Mouse (Mus musculus) midbrain, embryonic 11.5 days (tissue): ENCODE measurements around the gene Calm5. TPM values are rescaled to one million over a fixed set of nuclear protein-coding genes. Genes with fewer than 3 reads are reported as not detected.
A peak's percentile ranks its signal among the peaks of the same experiment; 100 is the strongest.

Experiments
- ATAC-seq: fragments of 200-750 bp; cut with Nextera tagmentation; 2 replicates; pipeline ENCODE4 v1.8.0; 2017; ENCODE audit warnings: moderate TSS enrichment, moderate library complexity; ENCODE audit not compliant: low FRiP score
- DNase-seq: peaks from one replicate; pipeline ENCODE4 v3.0.0; 2015; ENCODE audit warnings: low spot score; ENCODE audit errors: missing footprints
- H3K27ac ChIP-seq: fragments of 300-500 bp; sonication (generic); 2 replicates; pipeline ENCODE4 v1.5.1; 2014; ENCODE audit warnings: low read depth, low read length
- H3K27me3 ChIP-seq: fragments of 300-500 bp; sonication (generic); 2 replicates; pipeline ENCODE4 v1.6.1; 2014; ENCODE audit warnings: mild to moderate bottlenecking, low read length, moderate library complexity, mixed read lengths; ENCODE audit not compliant: control insufficient read depth, insufficient read depth
- H3K36me3 ChIP-seq: fragments of 300-500 bp; sonication (generic); 2 replicates; pipeline ENCODE4 v1.6.1; 2014; ENCODE audit warnings: mild to moderate bottlenecking, low read length, moderate library complexity, mixed read lengths; ENCODE audit not compliant: control insufficient read depth, insufficient read depth
- H3K4me1 ChIP-seq: fragments of 300-500 bp; sonication (generic); 2 replicates; pipeline ENCODE4 v1.6.1; 2014; ENCODE audit warnings: low read length; ENCODE audit not compliant: control insufficient read depth, insufficient read depth
- H3K4me2 ChIP-seq: fragments of 300-500 bp; sonication (generic); 2 replicates; pipeline ENCODE4 v1.6.1; 2014; ENCODE audit warnings: mild to moderate bottlenecking, moderate library complexity
- H3K4me3 ChIP-seq: fragments of 300-500 bp; sonication (generic); 2 replicates; pipeline ENCODE4 v1.5.1; 2014; ENCODE audit warnings: low read depth, low read length
- H3K9ac ChIP-seq: fragments of 300-500 bp; sonication (generic); 2 replicates; pipeline ENCODE4 v1.6.1; 2014; ENCODE audit warnings: low read length
- H3K9me3 ChIP-seq: fragments of 300-500 bp; sonication (generic); 2 replicates; pipeline ENCODE4 v1.6.1; 2016; ENCODE audit warnings: low read length; ENCODE audit not compliant: control insufficient read depth
- WGBS: fragments of 180-500 bp; shearing (Covaris S2); extraction: QIAGEN DNeasy Blood & Tissue Kit; methylation state at CpG from one replicate; pipeline ENCODE4 v1.1.7; 2014; 5-methylcytosine and 5-hydroxymethylcytosine counted together
- polyA plus RNA-seq: library from polyadenylated mRNA; unstranded; fragments of >200 nt; fragmentation: Nextera tagmentation; extraction: Ambion mirVana; gene quantifications from 2 replicates; pipeline ENCODE4 v1.2.1, GENCODE M21; 2014

Gene Calm5
- polyA plus RNA-seq, 1 experiment from 2014 or later: not detected

- no peaks in the 10 kb centered on the region for H3K4me1 ChIP-seq
- no peaks in the 10 kb centered on the region for H3K27me3 ChIP-seq
- peaks cover 4% of the 10 kb centered on the region for H3K36me3 ChIP-seq
- H3K9ac ChIP-seq: no peak overlapping the region
- no peak overlapping the region for H3K4me3 ChIP-seq
- no peak overlapping the region for H3K27ac ChIP-seq
- H3K9me3 ChIP-seq: no peaks in the 10 kb centered on the region
- ATAC-seq: no peak
- no peak for DNase-seq
- WGBS: 39% methylated on average over 4 of the region's 4 CpGs
- no peak overlapping the region for H3K4me2 ChIP-seq
Measured at GRCm38 (mm10) chr13:3877679-3878220, 23.8 kb downstream of the Calm5 start.

DNA sequence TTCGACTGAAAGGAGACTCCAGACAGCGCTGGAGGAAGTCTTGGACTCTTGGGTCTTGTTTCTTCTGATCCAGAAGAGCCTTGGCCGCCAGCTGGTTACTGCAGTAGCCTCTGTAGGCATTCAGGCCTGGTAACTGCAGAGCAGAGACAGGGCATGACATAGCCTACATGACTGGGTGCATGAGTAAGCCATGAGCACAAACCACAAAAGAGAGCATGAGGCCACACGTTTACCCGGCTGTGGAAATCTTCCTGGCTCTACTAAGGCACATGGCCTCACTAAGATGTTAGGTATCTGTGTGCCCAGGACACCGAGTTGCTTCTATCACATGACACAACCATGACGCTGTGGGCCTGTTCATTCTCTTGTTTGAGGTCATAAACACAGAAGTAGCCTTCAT lies 32.7 kb downstream of the Calm5 start:
- no peak for ATAC-seq
- Histone ChIP-seq H3K9ac (no peak overlapping the region), H3K27ac (no peak overlapping the region), H3K36me3 (peaks cover 14% of the 10 kb centered on the region), H3K4me3 (no peak overlapping the region), H3K9me3 (no peaks in the 10 kb centered on the region), H3K4me1 (no peaks in the 10 kb centered on the region; the same call in 1 of the 2 replicates), H3K27me3 (no peaks in the 10 kb centered on the region), H3K4me2 (no peak overlapping the region)
- 95% methylated on average over 7 of the region's 7 CpGs for WGBS
- no peak for DNase-seq

GRCm38 (mm10) chr13:3889111-3889510 lies 35.1 kb downstream of the Calm5 start:
- H3K27ac ChIP-seq: no peak overlapping the region
- H3K36me3 ChIP-seq: peaks cover 11% of the 10 kb centered on the region
- ATAC-seq (no peak), DNase-seq (peak; percentile 33)
- peaks cover 11% of the 10 kb centered on the region for H3K4me1 ChIP-seq
- no peak overlapping the region for H3K4me2 ChIP-seq
- H3K9ac ChIP-seq: no peak overlapping the region
- H3K9me3 ChIP-seq: no peaks in the 10 kb centered on the region
- whole genome bisulfite sequencing: 91% methylated on average over 3 of the region's 3 CpGs
- H3K4me3 ChIP-seq: no peak overlapping the region
- H3K27me3 ChIP-seq: no peaks in the 10 kb centered on the region

DNA sequence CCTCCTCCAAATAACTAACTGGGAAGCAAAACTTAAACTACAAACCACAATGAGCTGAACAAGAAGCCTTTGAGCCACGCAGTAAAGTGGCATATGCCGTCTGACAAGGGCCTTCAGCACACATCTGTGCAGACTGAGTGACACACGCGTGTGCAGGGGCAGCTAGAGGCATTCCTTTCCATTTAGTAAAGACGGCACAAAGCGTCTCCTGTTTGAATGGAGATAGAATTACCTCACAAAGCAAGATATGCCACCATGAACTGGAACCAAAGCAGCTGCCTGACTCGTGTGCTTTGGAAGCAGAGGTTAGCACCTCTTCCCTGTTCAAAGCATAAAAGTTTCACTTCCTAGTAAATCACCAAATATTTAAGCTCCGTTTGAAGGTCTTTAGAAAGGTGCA lies 36.1 kb downstream of the Calm5 start:
- Histone ChIP-seq H3K9ac (no peak overlapping the region), H3K27ac (no peak overlapping the region), H3K4me2 (no peak overlapping the region), H3K4me3 (no peak overlapping the region), H3K4me1 (peaks cover 11% of the 10 kb centered on the region), H3K27me3 (no peaks in the 10 kb centered on the region), H3K9me3 (no peaks in the 10 kb centered on the region), H3K36me3 (peaks cover 6% of the 10 kb centered on the region; the same call in 1 of the 2 replicates)
- no peak for ATAC-seq
- DNase-seq: peak; percentile 78
- WGBS: 80% methylated on average over 8 of the region's 8 CpGs

GRCm38 (mm10) chr13:3891479-3892087 lies 37.6 kb downstream of the Calm5 start:
- H3K4me1 ChIP-seq: peaks cover 11% of the 10 kb centered on the region
- H3K36me3 ChIP-seq: peaks cover 4% of the 10 kb centered on the region; the same call in 1 of the 2 replicates
- H3K4me2 ChIP-seq: no peak overlapping the region; the same call in 1 of the 2 replicates
- no peak overlapping the region for H3K9ac ChIP-seq
- H3K4me3 ChIP-seq: peak overlapping the region; percentile 2; the same call in 1 of the 2 replicates
- no peak overlapping the region for H3K27ac ChIP-seq
- ATAC-seq (no peak), DNase-seq (no peak)
- no peaks in the 10 kb centered on the region for H3K27me3 ChIP-seq
- H3K9me3 ChIP-seq: no peaks in the 10 kb centered on the region
- WGBS: 62% methylated on average over 8 of the region's 8 CpGs

GRCm38 (mm10) chr13:3892601-3893000 lies 38.6 kb downstream of the Calm5 start:
- no peak for DNase-seq
- no peaks in the 10 kb centered on the region for H3K36me3 ChIP-seq
- H3K4me3 ChIP-seq: peak overlapping the region; percentile 41
- H3K4me1 ChIP-seq: peaks cover 11% of the 10 kb centered on the region
- ATAC-seq: no peak
- H3K27me3 ChIP-seq: no peaks in the 10 kb centered on the region
- H3K9ac ChIP-seq: peak overlapping the region; percentile 40; the same call in 1 of the 2 replicates
- H3K9me3 ChIP-seq: no peaks in the 10 kb centered on the region
- H3K4me2 ChIP-seq: peak overlapping the region; percentile 55
- no peak overlapping the region for H3K27ac ChIP-seq
- 21% methylated on average over 7 of the region's 7 CpGs for WGBS

- no peak overlapping the region for H3K27ac ChIP-seq
- peak; percentile 98 for DNase-seq
- under 1% methylated on average over 35 of the region's 35 CpGs for WGBS
- no peaks in the 10 kb centered on the region for H3K36me3 ChIP-seq
- peaks cover 11% of the 10 kb centered on the region for H3K4me1 ChIP-seq
- ATAC-seq: peak; percentile 99
- no peaks in the 10 kb centered on the region for H3K27me3 ChIP-seq
- no peaks in the 10 kb centered on the region for H3K9me3 ChIP-seq
- H3K9ac ChIP-seq: peak overlapping the region; percentile 74
- peak overlapping the region; percentile 41 for H3K4me3 ChIP-seq
- H3K4me2 ChIP-seq: peak overlapping the region; percentile 55
Measured at GRCm38 (mm10) chr13:3893126-3893734, 39.3 kb downstream of the Calm5 start.

DNA sequence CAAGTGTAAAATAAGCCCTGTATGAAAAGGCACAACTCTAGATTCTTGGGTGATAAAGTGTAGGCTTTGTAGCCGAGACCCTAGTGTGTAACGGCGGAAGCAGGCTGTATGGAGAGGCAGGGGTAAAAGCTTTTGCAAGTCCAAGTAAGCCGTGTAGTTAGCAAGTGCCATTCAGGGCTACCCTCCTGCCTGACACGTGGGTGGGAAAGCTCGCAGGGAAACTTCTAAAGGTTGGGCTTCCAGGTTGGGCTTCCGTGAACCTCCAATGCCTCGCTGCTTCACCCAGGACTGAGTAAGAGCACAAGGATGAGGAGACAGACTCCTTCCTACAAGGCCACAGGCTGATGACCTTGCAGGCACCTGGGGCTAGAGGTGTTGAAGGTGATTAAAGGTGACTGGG lies 40.6 kb downstream of the Calm5 start:
- Histone ChIP-seq H3K4me1 (peaks cover 11% of the 10 kb centered on the region), H3K27me3 (no peaks in the 10 kb centered on the region), H3K9ac (no peak overlapping the region), H3K4me2 (no peak overlapping the region), H3K36me3 (no peaks in the 10 kb centered on the region), H3K9me3 (no peaks in the 10 kb centered on the region), H3K27ac (no peak overlapping the region), H3K4me3 (no peak overlapping the region)
- DNase-seq: peak; percentile 51
- no peak for ATAC-seq
- WGBS: 82% methylated on average over 8 of the region's 8 CpGs

DNA sequence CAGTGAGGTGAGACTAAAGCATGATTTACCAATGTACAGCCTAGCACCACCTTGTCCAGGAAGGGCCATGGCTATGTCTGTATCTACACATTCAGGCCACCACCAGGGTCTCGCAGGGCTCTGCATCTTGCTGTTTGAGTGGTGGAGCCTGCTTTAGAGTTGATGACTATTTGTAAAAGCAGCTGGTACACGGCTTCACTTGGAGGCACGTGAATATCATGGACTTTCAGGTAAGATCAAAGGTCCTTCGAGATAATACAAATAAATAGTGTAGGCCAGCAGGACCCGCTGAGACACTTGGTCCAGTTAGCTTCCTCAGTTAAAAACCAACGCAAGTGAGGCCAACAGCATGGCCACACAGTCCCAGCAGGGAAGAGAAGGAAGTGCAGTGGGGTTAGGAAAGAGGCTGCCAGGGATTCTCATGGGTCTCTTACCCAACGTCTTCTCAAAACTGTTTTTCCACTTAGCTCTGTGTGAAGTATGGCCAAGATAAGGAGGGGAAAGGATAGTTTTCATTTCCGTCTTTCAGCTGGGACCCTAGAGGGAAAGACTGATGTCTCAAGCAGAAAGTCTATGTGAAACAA lies 41.5 kb downstream of the Calm5 start:
- Histone ChIP-seq H3K9me3 (no peaks in the 10 kb centered on the region), H3K36me3 (no peaks in the 10 kb centered on the region), H3K4me2 (no peak overlapping the region), H3K4me1 (peaks cover 11% of the 10 kb centered on the region), H3K9ac (no peak overlapping the region), H3K4me3 (no peak overlapping the region), H3K27ac (no peak overlapping the region), H3K27me3 (no peaks in the 10 kb centered on the region)
- ATAC-seq (no peak), DNase-seq (no peak)
- 87% methylated on average over 8 of the region's 8 CpGs for WGBS
